Mouse (Mus musculus) layer of hippocampus, adult 6 months (tissue): ENCODE data around the gene Ghrhr. TPM values are rescaled to one million over a fixed set of nuclear protein-coding genes. Genes with fewer than 3 reads are reported as not detected.

ENCODE experiments used
- long read RNA-seq, 2 experiments: library from polyadenylated mRNA; unstranded; transcript quantifications; one replicate each; pipeline ENCODE4 v2.0.0; 2019 to 2020
- polyA plus RNA-seq: library from polyadenylated mRNA; unstranded; fragments of <200 nt; fragmentation: Nextera tagmentation; gene quantifications from 2 replicates; pipeline ENCODE4 v1.2.3, GENCODE M21; 2021

The Ghrhr gene
- polyA plus RNA-seq, result not detected in 2 replicates
- long read RNA-seq, experiment 1, result 0 reads
- long read RNA-seq, experiment 2, result 0 reads

GRCm38 (mm10) chr6:55376076-55376475 is at the start of gene Ghrhr:
TSS of gene Ghrhr (plus strand) at chr6:55376295.

GRCm38 (mm10) chr6:55335989-55336514 is 40.0 kb upstream of the Ghrhr start, which contains the start of gene Aqp1:
TSS of gene Aqp1 (plus strand) at chr6:55336432.

Other genes with a start within 250 kb of the Ghrhr start
- 2.1 and 4.1 TPM in 2 replicates for gene Crhr2, start 243.3 kb upstream of the Ghrhr start, polyA plus RNA-seq
- 0.30 and 0.58 TPM in 2 replicates for gene Inmt, start 201.3 kb upstream of the Ghrhr start, polyA plus RNA-seq
- gene Mindy4, start 172.9 kb upstream of the Ghrhr start, polyA plus RNA-seq, result 4.6 and 6.3 TPM in 2 replicates
- 2.2 TPM in 1 of 2 replicates, not detected in the other for gene Aqp1, start 39.9 kb upstream of the Ghrhr start, polyA plus RNA-seq
- 93.5 and 102 TPM in 2 replicates for gene Adcyap1r1, start 75.7 kb downstream of the Ghrhr start, polyA plus RNA-seq